Mouse (Mus musculus) left cerebral cortex, adult 18-20 months (tissue): ENCODE measurements around the gene Hdhd5. TPM values are rescaled to one million over a fixed set of nuclear protein-coding genes. Genes with fewer than 3 reads are reported as not detected.

ENCODE experiments used
- DNase-seq, 2 experiments: peaks; one replicate each; pipeline ENCODE4 v3.0.0; 2021 to 2022; ENCODE audit warnings: low spot score in 2 of 2, mixed read lengths in 1 of 2
- total RNA-seq, 2 experiments: library from RNA; stranded (reverse); gene quantifications; 2 replicates each; pipeline ENCODE4 v1.2.3; 2021

The Hdhd5 gene
- total RNA-seq, 2 experiments from 2014 or later = 32.3 to 35.3 TPM

DNA sequence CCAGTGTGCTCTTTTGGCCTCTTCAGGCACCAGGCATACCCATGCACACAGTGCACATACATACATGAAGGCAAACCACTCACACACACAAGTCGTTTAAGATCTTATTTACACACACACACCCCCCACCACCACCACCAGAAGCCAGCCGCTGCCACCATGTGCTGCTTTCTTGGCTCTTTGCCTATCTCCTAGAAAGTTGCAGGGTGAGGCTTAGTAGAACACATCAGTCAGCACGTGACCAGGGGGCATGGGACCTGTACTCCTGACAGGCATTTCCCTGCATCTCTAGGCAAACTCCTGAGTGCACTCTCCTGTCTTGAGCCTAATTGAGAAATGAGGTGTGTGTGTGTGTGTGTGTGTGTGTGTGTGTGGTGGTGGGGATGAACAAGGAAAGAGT, 46.1 kb downstream of the Hdhd5 start:
- no peak for DNase-seq

DNA sequence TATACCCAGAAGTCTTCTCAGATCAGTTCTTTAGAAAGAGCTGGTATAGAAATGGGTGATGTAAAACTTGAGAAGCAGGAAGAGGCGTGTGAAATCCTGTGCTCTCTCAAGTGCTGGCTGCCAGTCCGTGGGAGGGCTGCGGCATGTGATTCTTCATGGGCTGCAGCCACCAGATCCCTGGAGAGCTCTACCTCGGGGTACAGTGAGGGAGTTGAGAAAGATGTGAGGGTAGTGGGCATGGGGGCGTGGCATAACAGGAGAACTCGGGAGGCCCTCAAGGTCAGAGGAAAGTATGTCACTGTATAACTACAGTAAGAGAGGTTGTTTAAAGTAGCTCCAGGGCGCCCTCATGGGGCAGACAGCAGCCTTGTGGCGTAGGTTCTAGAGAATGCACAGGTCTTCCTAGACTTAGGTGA, 47.9 kb downstream of the Hdhd5 start:
- peak; percentile 76 to 86 for DNase-seq

DNA sequence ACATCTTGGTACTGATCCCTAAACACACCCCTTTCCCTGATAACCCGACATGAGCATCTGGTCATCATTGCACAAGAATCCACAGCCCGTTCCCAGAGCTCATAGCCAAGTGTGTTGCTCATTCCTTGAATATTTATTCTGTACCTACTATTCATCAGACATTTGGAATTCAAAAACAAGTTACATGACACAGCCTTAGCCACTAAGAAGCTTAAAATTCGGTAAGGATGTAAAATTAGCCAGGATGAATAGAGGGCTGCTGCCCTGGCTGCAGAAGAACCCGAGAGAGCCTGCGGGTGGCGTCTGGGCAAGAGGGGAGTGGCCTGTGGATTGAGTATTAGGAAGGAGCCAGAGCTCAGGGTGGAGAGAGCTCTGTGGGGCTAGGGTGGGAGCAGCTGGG, 48.4 kb downstream of the Hdhd5 start:
- no peak for DNase-seq

DNA sequence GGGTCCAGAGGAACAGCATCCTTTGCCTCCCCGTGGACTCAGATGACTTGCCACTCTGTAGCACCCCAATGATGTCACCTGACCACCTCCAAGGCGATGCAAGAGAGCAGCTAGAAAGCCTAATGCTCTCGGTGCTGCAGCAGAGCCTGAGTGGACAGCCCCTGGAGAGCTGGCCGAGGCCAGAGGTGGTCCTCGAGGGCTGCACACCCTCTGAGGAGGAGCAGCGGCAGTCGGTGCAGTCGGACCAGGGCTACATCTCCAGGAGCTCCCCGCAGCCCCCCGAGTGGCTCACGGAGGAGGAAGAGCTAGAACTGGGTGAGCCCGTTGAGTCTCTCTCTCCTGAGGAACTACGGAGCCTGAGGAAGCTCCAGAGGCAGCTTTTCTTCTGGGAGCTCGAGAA, 49.1 kb downstream of the Hdhd5 start:
- DNase-seq = no peak

DNA sequence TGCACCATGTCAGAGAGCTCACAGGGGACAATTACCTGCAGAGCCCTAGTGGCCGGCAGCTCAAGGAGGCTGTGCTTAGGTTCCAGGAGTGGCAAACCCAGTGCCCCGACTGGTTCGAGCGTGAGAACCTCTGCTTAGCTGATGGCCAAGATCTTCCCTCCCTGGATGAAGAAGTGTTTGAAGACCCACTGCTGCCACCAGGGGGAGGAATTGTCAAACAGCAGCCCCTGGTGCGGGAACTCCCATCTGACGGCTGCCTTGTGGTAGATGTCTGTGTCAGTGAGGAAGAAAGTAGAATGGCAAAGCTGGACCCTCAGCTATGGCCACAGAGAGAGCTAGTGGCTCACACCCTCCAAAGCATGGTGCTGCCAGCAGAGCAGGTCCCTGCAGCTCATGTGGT, 49.6 kb downstream of the Hdhd5 start:
- peak in 1 of 2 experiments; percentile 48 for DNase-seq

DNA sequence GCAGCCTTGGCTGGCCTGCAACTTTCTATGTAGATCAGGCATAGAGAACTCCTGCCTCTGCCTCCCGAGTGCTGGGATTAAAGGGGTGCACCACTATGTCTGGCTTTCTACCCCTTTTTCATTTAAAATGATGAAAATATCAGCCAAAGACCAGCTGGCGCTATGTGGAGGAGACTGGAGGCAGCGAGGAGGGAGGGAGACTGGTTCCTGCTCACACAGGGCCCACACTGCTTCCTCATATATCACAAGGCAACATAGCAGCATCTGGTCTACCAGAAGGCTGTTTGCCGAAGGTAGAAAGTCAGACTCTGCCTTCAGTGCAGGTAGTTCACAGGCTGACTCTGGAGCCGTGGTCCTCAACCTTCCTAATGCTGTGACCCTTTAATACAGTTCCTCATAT, 50.8 kb downstream of the Hdhd5 start:
- DNase-seq = peak; percentile 71 to 74

- no peak for DNase-seq
Measured at GRCm38 (mm10) chr6:120479302-120479701, 51.8 kb downstream of the Hdhd5 start.

GRCm38 (mm10) chr6:120475288-120475687, 55.8 kb downstream of the Hdhd5 start:
- no peak for DNase-seq

DNA sequence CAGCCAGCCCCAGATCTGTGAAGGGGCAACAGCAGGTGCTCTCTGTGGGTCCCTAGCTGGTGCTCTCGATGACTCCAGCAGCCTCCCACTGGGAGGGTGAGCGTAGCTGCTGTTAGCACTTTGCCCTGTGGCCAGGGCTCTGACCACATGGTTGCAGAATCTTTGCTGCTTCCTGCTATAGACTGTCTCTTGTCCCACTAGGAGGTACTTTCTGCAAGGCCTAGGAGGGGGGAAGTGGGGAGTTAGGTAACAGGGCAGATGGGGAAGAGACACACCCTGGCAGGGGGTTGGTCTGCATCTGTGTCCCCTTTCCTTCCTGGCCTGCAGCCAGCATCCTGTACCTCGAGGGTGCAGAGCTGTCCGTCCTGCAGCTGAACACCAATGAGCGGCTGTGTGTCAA, 57.7 kb downstream of the Hdhd5 start:
- DNase-seq = no peak

GRCm38 (mm10) chr6:120472455-120473140, 58.5 kb downstream of the Hdhd5 start:
- no peak for DNase-seq

- no peak for DNase-seq
Measured at GRCm38 (mm10) chr6:120471991-120472441, 59.1 kb downstream of the Hdhd5 start.

DNA sequence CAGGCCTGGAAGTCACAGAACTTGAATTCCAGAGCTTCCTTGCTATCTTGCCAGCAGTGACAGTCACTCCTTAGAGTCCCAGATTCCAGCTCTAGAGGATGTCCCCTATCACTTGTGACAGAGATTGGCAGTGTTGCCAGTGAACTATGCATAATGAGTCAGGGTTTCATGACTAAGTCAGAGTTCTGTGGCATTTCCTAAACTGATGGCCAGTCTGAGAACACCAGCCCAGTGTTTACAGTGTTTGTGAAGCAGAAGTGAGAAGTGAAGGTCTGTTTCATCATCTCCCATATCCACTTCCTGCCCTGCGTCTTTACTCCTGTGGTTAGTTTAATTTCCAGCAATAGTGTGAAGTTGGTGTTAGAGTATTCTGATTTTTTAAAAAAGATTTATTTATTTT, 60.5 kb downstream of the Hdhd5 start:
- no peak for DNase-seq

DNA sequence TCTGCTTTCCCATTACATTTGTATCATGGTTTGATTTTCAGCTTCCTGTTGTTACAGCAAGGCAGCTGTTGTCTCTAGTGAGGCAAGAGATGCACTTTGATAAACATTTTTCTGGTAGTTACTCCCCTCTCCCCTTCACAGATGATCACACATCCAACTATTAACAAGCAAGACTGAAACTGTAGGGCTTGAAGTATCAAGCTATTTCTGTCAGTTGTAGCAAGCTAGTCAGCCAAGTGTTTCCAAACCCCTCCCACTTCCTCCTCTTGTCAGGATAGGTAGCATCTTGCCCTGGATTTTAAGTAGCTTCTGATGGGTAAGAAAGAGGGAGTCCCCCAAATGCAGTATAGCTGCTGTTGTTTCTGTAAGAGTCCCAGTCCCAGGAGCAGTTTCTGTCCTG, 61.3 kb downstream of the Hdhd5 start:
- no peak for DNase-seq

GRCm38 (mm10) chr6:120469268-120469667, 61.9 kb downstream of the Hdhd5 start:
- DNase-seq = no peak

DNA sequence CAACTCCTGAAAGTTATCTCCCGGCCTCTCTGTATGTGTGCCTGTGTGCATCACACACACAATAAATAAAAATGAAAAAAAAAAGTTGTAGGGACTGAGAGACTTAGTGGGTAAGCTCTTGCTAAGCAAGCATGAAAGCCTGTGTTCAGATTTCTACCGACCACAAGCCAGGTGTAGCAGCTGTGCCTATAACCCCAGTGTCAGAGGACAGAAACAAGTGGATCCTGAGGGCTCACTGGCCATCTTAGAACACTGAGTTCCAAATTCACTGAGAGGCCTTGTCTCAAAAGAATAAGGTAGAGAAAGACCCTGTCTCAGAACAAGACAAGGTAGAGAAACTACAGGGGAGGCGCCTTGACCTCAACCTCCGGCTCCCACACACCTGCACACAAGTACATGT, 62.9 kb downstream of the Hdhd5 start:
- no peak for DNase-seq

GRCm38 (mm10) chr6:120466609-120467329, 64.3 kb downstream of the Hdhd5 start:
- DNase-seq = no peak

DNA sequence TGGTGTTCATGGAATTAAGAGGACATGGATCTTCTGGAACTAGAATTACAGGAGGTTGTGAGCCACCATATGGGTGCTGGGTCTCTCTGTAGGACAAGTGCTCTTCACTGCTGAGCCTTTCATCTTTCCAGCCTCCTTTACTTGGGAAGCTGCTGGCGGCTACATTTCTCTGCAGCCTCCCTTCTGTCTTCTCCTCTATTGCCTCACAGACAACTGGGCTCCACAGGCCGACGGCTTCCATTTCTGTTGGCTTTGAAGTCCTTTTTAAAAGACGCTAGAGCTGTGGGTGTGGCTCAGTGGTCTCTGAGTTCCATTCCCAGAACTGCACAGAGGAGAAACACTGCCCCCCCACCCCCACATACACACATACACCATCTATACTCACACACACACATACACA, 65.7 kb downstream of the Hdhd5 start:
- no peak for DNase-seq

DNA sequence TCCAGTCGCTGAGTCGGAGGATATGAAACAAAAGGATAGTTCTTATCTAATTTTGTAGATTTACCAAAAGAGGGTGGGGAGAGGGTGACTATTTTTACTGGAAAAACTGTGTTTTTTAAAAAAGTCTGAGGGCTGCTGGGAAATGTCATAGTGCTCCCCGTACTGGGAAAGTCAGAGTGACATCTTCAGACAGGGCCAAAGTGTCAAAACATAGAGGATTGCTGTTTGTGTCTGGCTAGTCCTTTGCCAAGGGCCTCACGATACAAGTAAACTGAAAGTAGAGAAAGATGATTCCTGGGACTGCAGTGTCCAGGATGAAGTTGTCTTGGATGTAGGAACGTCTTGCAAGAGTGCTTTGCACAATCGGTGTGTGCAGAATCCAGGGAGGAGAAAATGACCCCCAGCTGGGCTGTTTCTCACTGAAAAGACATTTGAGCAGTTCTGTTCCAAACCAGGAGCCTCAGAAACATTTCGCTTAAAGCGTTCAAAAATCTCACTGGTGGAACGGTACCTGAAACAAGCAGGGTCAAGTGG, 66.6 kb downstream of the Hdhd5 start:
- DNase-seq = no peak

DNA sequence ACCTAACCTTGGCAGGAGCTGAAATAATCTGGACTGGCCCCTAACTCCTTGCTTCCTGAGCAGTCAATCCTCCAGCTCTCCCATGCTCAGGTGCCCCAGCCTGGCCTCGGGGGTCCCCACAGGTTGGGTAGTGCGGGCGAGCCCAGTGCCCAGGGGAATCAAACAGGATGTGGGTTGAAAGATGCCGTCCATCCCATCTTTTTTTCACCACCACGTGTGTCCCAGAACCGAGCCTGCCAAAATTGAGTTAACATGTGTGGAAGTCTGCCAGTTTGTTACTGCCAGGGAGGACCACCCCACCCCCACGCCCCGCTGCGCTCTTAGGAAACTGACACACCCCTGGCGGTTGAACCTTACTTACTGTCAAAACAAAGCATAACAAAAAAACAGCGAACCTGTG, 67.2 kb downstream of the Hdhd5 start:
- no peak for DNase-seq

- peak; percentile 57 to 64 for DNase-seq
Measured at GRCm38 (mm10) chr6:120463086-120463871, 67.8 kb downstream of the Hdhd5 start, which contains the start of gene Il17ra. TSS of gene Il17ra (plus strand) at chr6:120463247.

DNA sequence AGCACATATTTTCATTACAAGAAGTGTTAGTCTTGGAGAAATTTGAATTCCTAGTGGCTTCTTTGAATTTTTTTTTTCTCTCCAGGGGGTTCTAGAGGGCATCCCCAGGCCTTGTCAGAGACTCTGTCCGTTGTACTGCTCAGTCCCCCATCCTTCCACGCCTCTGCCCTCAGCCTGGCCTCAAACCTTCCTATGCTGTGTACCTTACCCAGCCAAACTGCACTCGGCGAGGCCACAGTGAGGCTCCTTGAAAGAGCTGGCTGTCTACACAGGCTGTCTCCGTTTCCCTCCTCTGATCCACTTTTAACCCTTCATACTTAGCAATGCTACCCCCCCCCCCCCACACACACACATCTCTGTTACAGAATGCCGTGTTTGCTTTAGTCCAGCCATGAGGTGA, 68.9 kb downstream of the Hdhd5 start:
- no peak for DNase-seq

- DNase-seq = no peak
Measured at GRCm38 (mm10) chr6:120461217-120461616, 69.9 kb downstream of the Hdhd5 start.
